ENCODE assay signal across 17 mouse cellular contexts in genomic region chrX:73619890-73620289, GRCm38 (mm10). TPM values are rescaled to one million over a fixed set of nuclear protein-coding genes. Genes with fewer than 3 reads are reported as not detected.
"Had no signal": no experiment of that assay in that cellular context is flagged by ENCODE, and none has a peak within 500 bp of the region (broad histone marks: within the 10 kb centered on the region; RNA-seq: fewer than 3 reads in every experiment).

No protein-coding gene starts in this region.

- ATAC-seq: hindbrain, postnatal 0 days; inflammation-experienced regulatory T-cells, adult 6 months; intestine, embryonic 16.5 days had no signal

- H3K4me3 ChIP-seq: limb, embryonic 10.5 days; limb, embryonic 13.5 days; lung, embryonic 15.5 days had no signal

- H3K27ac ChIP-seq: hindbrain, postnatal 0 days; limb, embryonic 10.5 days; limb, embryonic 13.5 days; liver, embryonic 14.5 days; lung, embryonic 15.5 days had no signal

- H3K27me3 ChIP-seq: lung, embryonic 15.5 days had no signal

- H3K9me3 ChIP-seq: limb, embryonic 10.5 days; limb, embryonic 13.5 days; lung, embryonic 15.5 days had no signal

- H3K4me1 ChIP-seq: limb, embryonic 10.5 days; limb, embryonic 13.5 days; lung, embryonic 15.5 days had no signal

- H3K9ac ChIP-seq: limb, embryonic 13.5 days; liver, embryonic 14.5 days; lung, embryonic 15.5 days had no signal

- H3K36me3 ChIP-seq: limb, embryonic 10.5 days; limb, embryonic 13.5 days; lung, embryonic 15.5 days had no signal

- DNase-seq: kidney, adult 18-20 months; kidney, adult 9 months; kidney, postnatal 14 days; kidney, postnatal 4 days; lung, postnatal 4 days; midbrain, embryonic 14.5 days; right cerebral cortex, postnatal 4 days; thymus, postnatal 25 days had no signal

- H3K4me2 ChIP-seq: limb, embryonic 13.5 days; lung, embryonic 15.5 days; midbrain, embryonic 11.5 days had no signal

RNA-seq across cellular contexts. Expression of gene Dusp9, which starts 19.3 kb away (rescaled TPM):
- polyA plus RNA-seq: liver, adult 2 months had no signal
